Mouse (Mus musculus) megakaryocyte-erythroid progenitor cell, adult 5-6 weeks (primary cell): ENCODE results near the gene Palm3. TPM values are rescaled to one million over a fixed set of nuclear protein-coding genes. Genes with fewer than 3 reads are reported as not detected.

Experiments used
- ATAC-seq: replicated peaks from 2 replicates; pipeline ENCODE4 v1.8.0; 2016; ENCODE audit warnings: mild to moderate bottlenecking, inconsistent platforms; ENCODE audit not compliant: severe bottlenecking, poor library complexity, low FRiP score, low TSS enrichment
- total RNA-seq, 2 experiments: library from RNA; stranded (forward) in 1 of 2; stranded (reverse) in 1 of 2; fragments of 200-1000, 215-1000 nt in 1 of 2; fragments of >200 nt in 1 of 2; fragmentation: Nextera tagmentation in 1 of 2; gene quantifications; 2 replicates each; pipeline ENCODE4 v1.2.3; 2014 to 2017

Palm3 gene
- total RNA-seq, 2 experiments from 2014 or later, result not detected

DNA sequence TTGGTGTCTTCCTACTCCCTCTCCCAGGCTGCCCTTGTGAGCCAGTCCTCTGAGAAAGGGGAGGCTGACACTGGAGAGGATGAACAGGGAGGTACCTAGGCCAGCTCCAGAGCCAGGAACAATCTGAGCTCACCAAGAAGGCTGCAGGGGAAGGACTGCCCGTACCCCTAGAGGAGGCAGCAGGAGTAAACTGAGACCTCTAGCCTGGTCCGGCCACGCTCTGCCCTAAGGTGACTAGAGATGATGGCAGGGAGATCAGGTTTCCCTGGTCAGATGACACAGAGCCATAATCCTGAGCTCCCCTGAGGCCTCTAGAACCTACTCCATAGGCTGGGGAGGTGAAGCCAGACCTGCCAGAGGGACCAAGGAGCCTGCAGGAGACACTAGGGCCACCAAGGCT is 55.6 kb downstream of the Palm3 start:
- no peak for ATAC-seq

DNA sequence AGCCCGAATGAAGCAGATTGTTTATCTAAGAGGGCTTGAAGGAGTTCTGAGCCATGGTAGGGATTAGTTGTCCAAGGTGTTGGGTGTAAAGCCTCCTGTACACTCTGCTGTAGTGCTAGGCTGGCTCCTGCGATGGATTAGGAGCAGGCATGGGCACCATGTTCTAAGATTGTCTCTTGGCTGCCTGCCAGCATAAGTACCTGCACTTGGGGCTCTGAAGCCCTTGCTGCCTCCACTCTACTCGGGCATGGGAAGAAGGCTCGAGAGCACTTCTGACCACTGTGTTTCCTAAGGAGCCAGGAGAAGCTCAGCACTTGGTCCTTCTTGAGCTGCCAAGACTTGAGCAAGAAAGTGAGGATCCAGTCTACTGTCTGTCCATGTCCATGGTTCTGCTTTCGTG is 57.9 kb downstream of the Palm3 start:
- ATAC-seq, result no peak

Other genes starting within 250 kb of the Palm3 start
- 25.2 and 28.8 TPM in 2 replicates for gene Adgrl1, start 121.4 kb upstream of the Palm3 start, total RNA-seq (2014; fragmentation: Nextera tagmentation)
- gene Adgrl1, start 121.4 kb upstream of the Palm3 start, total RNA-seq (2017), result 7.9 and 13.2 TPM in 2 replicates
- not detected in 2 replicates for gene Gm10644, start 66.3 kb upstream of the Palm3 start, total RNA-seq (2014; fragmentation: Nextera tagmentation)
- gene Gm10644, start 66.3 kb upstream of the Palm3 start, total RNA-seq (2017), result not detected in 2 replicates
- gene Asf1b, start 66.0 kb upstream of the Palm3 start, total RNA-seq (2014; fragmentation: Nextera tagmentation), result 48.9 and 64.6 TPM in 2 replicates
- gene Asf1b, start 66.0 kb upstream of the Palm3 start, total RNA-seq (2017), result 18.5 and 36.5 TPM in 2 replicates
- gene Prkaca, start 48.5 kb upstream of the Palm3 start, total RNA-seq (2014; fragmentation: Nextera tagmentation), result 35.2 and 49.4 TPM in 2 replicates
- gene Prkaca, start 48.5 kb upstream of the Palm3 start, total RNA-seq (2017), result 22.1 and 31.1 TPM in 2 replicates
- gene Samd1, start 23.8 kb upstream of the Palm3 start, total RNA-seq (2014; fragmentation: Nextera tagmentation), result 103 and 123 TPM in 2 replicates
- gene Samd1, start 23.8 kb upstream of the Palm3 start, total RNA-seq (2017), result 57.4 and 79.8 TPM in 2 replicates
- gene 1700067K01Rik, start 20.0 kb upstream of the Palm3 start, total RNA-seq (2014; fragmentation: Nextera tagmentation), result 1.4 and 2.3 TPM in 2 replicates
- gene 1700067K01Rik, start 20.0 kb upstream of the Palm3 start, total RNA-seq (2017), result 0.76 and 2.3 TPM in 2 replicates
- not detected in 2 replicates for gene 2210011C24Rik, start 9.3 kb upstream of the Palm3 start, total RNA-seq (2014; fragmentation: Nextera tagmentation)
- not detected in 2 replicates for gene 2210011C24Rik, start 9.3 kb upstream of the Palm3 start, total RNA-seq (2017)
- gene Il27ra, start 21.1 kb downstream of the Palm3 start, total RNA-seq (2014; fragmentation: Nextera tagmentation), result 16.0 and 24.2 TPM in 2 replicates
- 4.5 TPM in 2 replicates for gene Il27ra, start 21.1 kb downstream of the Palm3 start, total RNA-seq (2017)
- gene Rln3, start 23.5 kb downstream of the Palm3 start, total RNA-seq (2014; fragmentation: Nextera tagmentation), result not detected in 2 replicates
- not detected in 2 replicates for gene Rln3, start 23.5 kb downstream of the Palm3 start, total RNA-seq (2017)
- 3.3 TPM in 1 of 2 replicates, not detected in the other for gene Gm10643, start 43.7 kb downstream of the Palm3 start, total RNA-seq (2014; fragmentation: Nextera tagmentation)
- gene Gm10643, start 43.7 kb downstream of the Palm3 start, total RNA-seq (2017), result 1.6 and 4.2 TPM in 2 replicates
- gene Rfx1, start 45.4 kb downstream of the Palm3 start, total RNA-seq (2014; fragmentation: Nextera tagmentation), result 10.2 and 11.9 TPM in 2 replicates
- 2.1 and 3.7 TPM in 2 replicates for gene Rfx1, start 45.4 kb downstream of the Palm3 start, total RNA-seq (2017)
- gene Dcaf15, start 83.3 kb downstream of the Palm3 start, total RNA-seq (2014; fragmentation: Nextera tagmentation), result 27.0 and 27.3 TPM in 2 replicates
- gene Dcaf15, start 83.3 kb downstream of the Palm3 start, total RNA-seq (2017), result 14.1 and 16.3 TPM in 2 replicates
- 0.79 TPM in 1 of 2 replicates, not detected in the other for gene Podnl1, start 104.5 kb downstream of the Palm3 start, total RNA-seq (2014; fragmentation: Nextera tagmentation)
- 0.14 TPM in 1 of 2 replicates, not detected in the other for gene Podnl1, start 104.5 kb downstream of the Palm3 start, total RNA-seq (2017)
- gene Cc2d1a, start 126.5 kb downstream of the Palm3 start, total RNA-seq (2014; fragmentation: Nextera tagmentation), result 8.6 and 10.7 TPM in 2 replicates
- gene Cc2d1a, start 126.5 kb downstream of the Palm3 start, total RNA-seq (2017), result 3.2 and 6.9 TPM in 2 replicates
- gene 4930432K21Rik, start 126.6 kb downstream of the Palm3 start, total RNA-seq (2014; fragmentation: Nextera tagmentation), result 0.49 and 0.50 TPM in 2 replicates
- 1.1 and 1.7 TPM in 2 replicates for gene 4930432K21Rik, start 126.6 kb downstream of the Palm3 start, total RNA-seq (2017)
- gene Nanos3, start 163.7 kb downstream of the Palm3 start, total RNA-seq (2014; fragmentation: Nextera tagmentation), result 2.9 and 5.0 TPM in 2 replicates
- gene Nanos3, start 163.7 kb downstream of the Palm3 start, total RNA-seq (2017), result not detected in 2 replicates
- gene Zswim4, start 215.6 kb downstream of the Palm3 start, total RNA-seq (2014; fragmentation: Nextera tagmentation), result 2.8 and 4.8 TPM in 2 replicates
- gene Zswim4, start 215.6 kb downstream of the Palm3 start, total RNA-seq (2017), result 3.3 and 3.7 TPM in 2 replicates
- gene D8Ertd738e, start 228.2 kb downstream of the Palm3 start, total RNA-seq (2014; fragmentation: Nextera tagmentation), result 122 and 195 TPM in 2 replicates
- gene D8Ertd738e, start 228.2 kb downstream of the Palm3 start, total RNA-seq (2017), result 63.7 and 94.8 TPM in 2 replicates
- 36.7 and 51.9 TPM in 2 replicates for gene Mri1, start 235.9 kb downstream of the Palm3 start, total RNA-seq (2014; fragmentation: Nextera tagmentation)
- gene Mri1, start 235.9 kb downstream of the Palm3 start, total RNA-seq (2017), result 19.1 and 19.3 TPM in 2 replicates
- gene Ccdc130, start 248.9 kb downstream of the Palm3 start, total RNA-seq (2014; fragmentation: Nextera tagmentation), result 18.0 and 20.9 TPM in 2 replicates
- gene Ccdc130, start 248.9 kb downstream of the Palm3 start, total RNA-seq (2017), result 9.5 and 12.7 TPM in 2 replicates